Mouse (Mus musculus) MEL (cell line): ENCODE measurements around the gene Prkd2. TPM values are rescaled to one million over a fixed set of nuclear protein-coding genes. Genes with fewer than 3 reads are reported as not detected.

ENCODE experiments used
- DNase-seq: peaks from one replicate; pipeline ENCODE4 v3.0.0; 2011; ENCODE audit warnings: low read depth, low spot score
- H3K27ac ChIP-seq: 2 replicates; pipeline ENCODE4 v1.5.1; 2012; ENCODE audit warnings: low read depth, mild to moderate bottlenecking, control low read depth, low read length, moderate library complexity; ENCODE audit not compliant: control insufficient read depth
- H3K27me3 ChIP-seq, 2 experiments: fragments of 150-350 bp in 1 of 2; sonication (generic) in 1 of 2; 2 replicates each; pipeline ENCODE4 v1.6.1; 2012; ENCODE audit warnings: low read length in 2 of 2, mild to moderate bottlenecking in 2 of 2, improper control_type of control experiment in 1 of 2, moderate library complexity in 1 of 2; ENCODE audit not compliant: insufficient read depth in 2 of 2, control insufficient read depth in 1 of 2
- H3K36me3 ChIP-seq, 2 experiments: 2 replicates each; pipeline ENCODE4 v1.6.1; 2012 to 2014; ENCODE audit warnings: low read length in 2 of 2, improper control_type of control experiment in 1 of 2, inconsistent platforms in 1 of 2, mild to moderate bottlenecking in 1 of 2; ENCODE audit not compliant: insufficient read depth in 2 of 2, control insufficient read depth in 1 of 2
- H3K4me1 ChIP-seq, 2 experiments: fragments of 150-350 bp in 1 of 2; sonication (generic) in 1 of 2; 2 replicates each; pipeline ENCODE4 v1.6.1; 2012; ENCODE audit warnings: low read length in 2 of 2, improper control_type of control experiment in 1 of 2, mild to moderate bottlenecking in 1 of 2; ENCODE audit not compliant: insufficient read depth in 2 of 2, control insufficient read depth in 1 of 2
- H3K4me3 ChIP-seq, 2 experiments: fragments of 150-350 bp in 1 of 2; sonication (generic) in 1 of 2; 2 replicates each; pipeline ENCODE4 v1.5.1; 2012; ENCODE audit warnings: low read depth in 2 of 2, low read length in 2 of 2, mild to moderate bottlenecking in 2 of 2, moderate library complexity in 2 of 2, control low read depth in 1 of 2, improper control_type of control experiment in 1 of 2; ENCODE audit not compliant: control insufficient read depth in 1 of 2, insufficient read depth in 1 of 2
- H3K79me2 ChIP-seq: 2 replicates; pipeline ENCODE4 v1.6.1; 2012; ENCODE audit warnings: mild to moderate bottlenecking, low read length, moderate library complexity; ENCODE audit not compliant: control insufficient read depth, poor library complexity, insufficient read depth
- H3K9ac ChIP-seq: 2 replicates; pipeline ENCODE4 v1.6.1; 2012; ENCODE audit warnings: low read depth, mild to moderate bottlenecking, control low read depth, low read length, moderate library complexity; ENCODE audit not compliant: control insufficient read depth, poor library complexity, severe bottlenecking
- H3K9me3 ChIP-seq: fragments of 150-350 bp; sonication (generic); replicated peaks from 2 replicates; pipeline ENCODE4 v1.6.1; 2012; ENCODE audit warnings: mild to moderate bottlenecking, low read length, improper control_type of control experiment, moderate library complexity; ENCODE audit not compliant: insufficient read depth
- BHLHE40 ChIP-seq: IDR thresholded peaks from 2 replicates; pipeline ENCODE4 v1.6.1; 2012; ENCODE audit warnings: low read depth, mild to moderate bottlenecking, inconsistent platforms, low read length, improper control_type of control experiment, borderline replicate concordance
- CHD1 ChIP-seq: IDR thresholded peaks from 2 replicates; pipeline ENCODE4 v1.6.1; 2012; ENCODE audit warnings: low read depth, mild to moderate bottlenecking, inconsistent platforms, low read length, improper control_type of control experiment
- CHD2 ChIP-seq: IDR thresholded peaks from 2 replicates; pipeline ENCODE4 v1.6.1; 2011; ENCODE audit warnings: low read length, improper control_type of control experiment
- CTCF ChIP-seq, 3 experiments: IDR thresholded peaks in 2 of 3; conservative IDR thresholded peaks in 1 of 3; 2 replicates each; pipeline ENCODE4 v1.5.1; 2011 to 2012; ENCODE audit warnings: low read length in 3 of 3, low read depth in 2 of 3, mild to moderate bottlenecking in 2 of 3, improper control_type of control experiment in 1 of 3, inconsistent platforms in 1 of 3, mixed read lengths in 1 of 3, moderate library complexity in 1 of 3; ENCODE audit not compliant: control insufficient read depth in 1 of 3, insufficient read depth in 1 of 3, poor library complexity in 1 of 3, severe bottlenecking in 1 of 3
- E2F4 ChIP-seq: IDR thresholded peaks from 2 replicates; pipeline ENCODE4 v1.6.1; 2011; ENCODE audit warnings: low read depth, low read length, improper control_type of control experiment, borderline replicate concordance
- ELF1 ChIP-seq: IDR thresholded peaks from 2 replicates; pipeline ENCODE4 v1.6.1; 2014; ENCODE audit warnings: low read depth, mild to moderate bottlenecking, inconsistent platforms, low read length, improper control_type of control experiment, moderate library complexity
- ETS1 ChIP-seq: IDR thresholded peaks from 2 replicates; pipeline ENCODE4 v1.6.1; 2012; ENCODE audit warnings: low read depth, mild to moderate bottlenecking, inconsistent platforms, low read length, improper control_type of control experiment, moderate library complexity
- GABPA ChIP-seq: IDR thresholded peaks from 2 replicates; pipeline ENCODE4 v1.6.1; 2012; ENCODE audit warnings: low read depth, mild to moderate bottlenecking, inconsistent platforms, low read length, improper control_type of control experiment, moderate library complexity
- GATA1 ChIP-seq: IDR thresholded peaks from 2 replicates; pipeline ENCODE4 v1.6.1; 2011; ENCODE audit warnings: low read depth, low read length, improper control_type of control experiment
- HCFC1 ChIP-seq: IDR thresholded peaks from 2 replicates; pipeline ENCODE4 v1.6.1; 2012; ENCODE audit warnings: low read depth, mild to moderate bottlenecking, inconsistent platforms, low read length, improper control_type of control experiment, moderate library complexity
- MAFK ChIP-seq: IDR thresholded peaks from 2 replicates; pipeline ENCODE4 v1.6.1; 2011; ENCODE audit warnings: low read depth, mild to moderate bottlenecking, low read length, improper control_type of control experiment, borderline replicate concordance
- MYB ChIP-seq: IDR thresholded peaks from 2 replicates; pipeline ENCODE4 v1.6.1; 2011; ENCODE audit warnings: mild to moderate bottlenecking, low read depth, low read length, improper control_type of control experiment
- NRF1 ChIP-seq: IDR thresholded peaks from 2 replicates; pipeline ENCODE4 v1.6.1; 2014; ENCODE audit warnings: low read depth, mild to moderate bottlenecking, inconsistent platforms, low read length, improper control_type of control experiment, moderate library complexity; ENCODE audit not compliant: poor library complexity, insufficient read depth, severe bottlenecking
- POLR2AphosphoS2 ChIP-seq: IDR thresholded peaks from 2 replicates; pipeline ENCODE4 v1.6.1; 2011; ENCODE audit warnings: low read length, improper control_type of control experiment
- POLR2AphosphoS5 ChIP-seq: IDR thresholded peaks from 2 replicates; pipeline ENCODE4 v1.6.1; 2012; ENCODE audit warnings: low read depth, borderline replicate concordance, mild to moderate bottlenecking, inconsistent platforms, low read length, moderate library complexity, mixed read lengths
- RAD21 ChIP-seq: IDR thresholded peaks from 2 replicates; pipeline ENCODE4 v1.6.1; 2011; ENCODE audit warnings: mild to moderate bottlenecking, low read depth, low read length, improper control_type of control experiment
- RCOR1 ChIP-seq: IDR thresholded peaks from 2 replicates; pipeline ENCODE4 v1.6.1; 2012; ENCODE audit warnings: low read depth, mild to moderate bottlenecking, inconsistent platforms, low read length, improper control_type of control experiment
- SMC3 ChIP-seq: IDR thresholded peaks from 2 replicates; pipeline ENCODE4 v1.6.1; 2011; ENCODE audit warnings: low read depth, low read length, improper control_type of control experiment
- TAL1 ChIP-seq: IDR thresholded peaks from 2 replicates; pipeline ENCODE4 v1.6.1; 2012; ENCODE audit warnings: mild to moderate bottlenecking, inconsistent platforms, low read length, moderate library complexity, mixed read lengths
- TCF12 ChIP-seq: IDR thresholded peaks from 2 replicates; pipeline ENCODE4 v1.6.1; 2014; ENCODE audit warnings: low read depth, mild to moderate bottlenecking, inconsistent platforms, low read length, improper control_type of control experiment, moderate library complexity
- UBTF ChIP-seq: IDR thresholded peaks from 2 replicates; pipeline ENCODE4 v1.6.1; 2012; ENCODE audit warnings: low read depth, mild to moderate bottlenecking, inconsistent platforms, low read length, improper control_type of control experiment, moderate library complexity, borderline replicate concordance; ENCODE audit not compliant: insufficient read depth
- USF1 ChIP-seq: IDR thresholded peaks from 2 replicates; pipeline ENCODE4 v1.6.1; 2014; ENCODE audit warnings: low read depth, mild to moderate bottlenecking, inconsistent platforms, low read length, improper control_type of control experiment, moderate library complexity
- USF2 ChIP-seq, 2 experiments: IDR thresholded peaks; 2 replicates each; pipeline ENCODE4 v1.6.1; 2011 to 2012; ENCODE audit warnings: improper control_type of control experiment in 2 of 2, low read length in 2 of 2, borderline replicate concordance in 1 of 2, inconsistent platforms in 1 of 2, low read depth in 1 of 2, mild to moderate bottlenecking in 1 of 2; ENCODE audit not compliant: insufficient read depth in 1 of 2
- ZMIZ1 ChIP-seq: IDR thresholded peaks from 2 replicates; pipeline ENCODE4 v1.6.1; 2012; ENCODE audit warnings: low read depth, mild to moderate bottlenecking, inconsistent platforms, low read length, improper control_type of control experiment, moderate library complexity
- ZNF384 ChIP-seq: IDR thresholded peaks from 2 replicates; pipeline ENCODE4 v1.6.1; 2012; ENCODE audit warnings: low read depth, mild to moderate bottlenecking, inconsistent platforms, low read length, improper control_type of control experiment
- polyA plus RNA-seq, 2 experiments: library from polyadenylated mRNA; stranded (reverse) in 1 of 2; unstranded in 1 of 2; fragments of >175 nt in 1 of 2; fragments of >200 nt in 1 of 2; gene quantifications; 2 replicates each; pipeline versions ENCODE4 v1.2.1 to v1.2.4; 2012; ENCODE audit warnings: low replicate concordance in 2 of 2, low read depth in 1 of 2; ENCODE audit not compliant: insufficient read length in 2 of 2, insufficient read depth in 1 of 2, missing spikeins in 1 of 2
- total RNA-seq: library from RNA; depleted of rRNA; stranded (reverse); fragments of 300-350 nt; gene quantifications from 2 replicates; pipeline ENCODE4 v1.2.3, GENCODE M21; 2012

Gene Prkd2
- total and polyA plus RNA-seq, 3 experiments = 2.9 to 8.7 TPM; not detected in 1

DNA sequence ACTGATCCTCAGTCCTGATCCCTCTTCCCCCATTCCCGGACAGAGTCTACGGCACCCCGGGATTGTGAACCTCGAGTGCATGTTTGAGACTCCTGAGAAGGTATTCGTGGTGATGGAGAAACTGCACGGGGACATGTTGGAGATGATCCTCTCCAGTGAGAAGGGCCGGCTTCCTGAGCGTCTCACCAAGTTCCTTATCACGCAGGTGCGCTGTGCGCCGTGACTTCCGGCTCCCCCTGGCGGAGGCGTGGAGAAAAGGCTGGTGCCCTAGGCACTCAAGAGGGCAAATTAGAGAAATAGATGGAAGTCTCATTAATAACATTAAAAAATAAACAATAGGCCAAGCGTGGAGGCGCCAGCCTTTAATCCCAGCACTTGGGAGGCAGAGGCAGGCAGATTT is 15.6 kb downstream of the Prkd2 start:
- TF ChIP-seq ZNF384 (no peak), UBTF (no peak), GABPA (no peak), TAL1 (no peak), ZMIZ1 (no peak), POLR2AphosphoS2 (no peak), ELF1 (0 out of 2 replicates have a peak, but pooled peaks have one; percentile 18), MAFK (no peak), CHD1 (no peak), GATA1 (peak; percentile 59; the same call in 1 of the 2 replicates), TCF12 (peak; percentile 28; the same call in 1 of the 2 replicates), USF1 (no peak), RCOR1 (0 out of 2 replicates have a peak, but pooled peaks have one; percentile 16), USF2 (IDR thresholded peaks at IDR 0.05; ENCODE audit: borderline replicate concordance in 1 of 2, insufficient read depth in 1 of 2, low read depth in 1 of 2, low read length in 2 of 2) (no peak), SMC3 (peak; percentile 70), BHLHE40 (no peak), RAD21 (peak; percentile 32), MYB (no peak), CHD2 (no peak), CTCF (IDR thresholded peaks at IDR 0.05 in 2 of 3, conservative IDR thresholded peaks at IDR 0.05 in 1 of 3; ENCODE audit: control insufficient read depth in 1 of 3, insufficient read depth in 1 of 3, low read depth in 2 of 3, low read length in 3 of 3, poor library complexity in 1 of 3, severe bottlenecking in 1 of 3) (peak; percentile 48 to 85 (median 79)), ETS1 (no peak), E2F4 (no peak), POLR2AphosphoS5 (no peak), NRF1 (peak; percentile 37; the same call in 1 of the 2 replicates), HCFC1 (0 out of 2 replicates have a peak, but pooled peaks have one; percentile 48)
- Histone ChIP-seq H3K79me2 (no peaks in the 10 kb centered on the region), H3K9ac (no peak overlapping the region), H3K4me3 (0 out of 4 replicates have a peak overlapping the region, but pooled peaks of 1 of the 2 experiments have one; percentile 25), H3K4me1 (0 out of 4 replicates have a peak, but pooled peaks cover 0 to 3% of the 10 kb centered on the region in 2 experiments), H3K9me3 (no peaks in the 10 kb centered on the region), H3K27me3 (no peaks in the 10 kb centered on the region), H3K36me3 (0 out of 4 replicates have a peak, but pooled peaks cover 0 to 2% of the 10 kb centered on the region in 2 experiments), H3K27ac (no peak overlapping the region)
- DNase-seq = peak; percentile 73
